Mouse (Mus musculus) liver, postnatal 0 days (tissue): ENCODE data around the gene Ube2u. TPM values are rescaled to one million over a fixed set of nuclear protein-coding genes. Genes with fewer than 3 reads are reported as not detected.

Source experiments
- ATAC-seq: fragments of 200-750 bp; cut with Nextera tagmentation; 2 replicates; pipeline ENCODE4 v1.8.0; 2017; ENCODE audit warnings: mild to moderate bottlenecking, moderate library complexity
- DNase-seq: peaks from one replicate; pipeline ENCODE4 v3.0.0-alpha.2; 2016
- H3K27ac ChIP-seq: fragments of 300-500 bp; sonication (generic); 2 replicates; pipeline ENCODE4 v1.5.1; 2014; ENCODE audit warnings: antibody characterized with exemption, moderate library complexity, mild to moderate bottlenecking, low read depth
- H3K27me3 ChIP-seq: fragments of 300-500 bp; sonication (generic); 2 replicates; pipeline ENCODE4 v1.6.1; 2014; ENCODE audit warnings: low read length, control low read depth, mixed read lengths; ENCODE audit not compliant: insufficient read depth
- H3K36me3 ChIP-seq: fragments of 300-500 bp; sonication (generic); replicated peaks from 2 replicates; pipeline ENCODE4 v1.6.1; 2014; ENCODE audit warnings: mild to moderate bottlenecking, control low read depth, low read length, moderate library complexity, mixed read lengths; ENCODE audit not compliant: insufficient read depth
- H3K4me1 ChIP-seq: fragments of 300-500 bp; sonication (generic); 2 replicates; pipeline ENCODE4 v1.6.1; 2014; ENCODE audit warnings: antibody characterized with exemption, mild to moderate bottlenecking, control low read depth; ENCODE audit not compliant: insufficient read depth
- H3K4me2 ChIP-seq: fragments of 300-500 bp; sonication (generic); 2 replicates; pipeline ENCODE4 v1.6.1; 2014; ENCODE audit warnings: low read depth, mild to moderate bottlenecking, low read length, moderate library complexity, mixed read lengths
- H3K4me3 ChIP-seq: fragments of 300-500 bp; sonication (generic); 2 replicates; pipeline ENCODE4 v1.5.1; 2014; ENCODE audit warnings: low read depth, low read length
- H3K9ac ChIP-seq: fragments of 300-500 bp; sonication (generic); replicated peaks from 2 replicates; pipeline ENCODE4 v1.6.1; 2014; ENCODE audit warnings: mild to moderate bottlenecking, moderate library complexity
- H3K9me3 ChIP-seq: fragments of 300-500 bp; sonication (generic); 2 replicates; pipeline ENCODE4 v1.6.1; 2016; ENCODE audit warnings: mild to moderate bottlenecking, control low read depth, low read length, mixed read lengths
- CTCF ChIP-seq: sonication (generic); IDR thresholded peaks from 2 replicates; pipeline ENCODE4 v1.5.1; 2016; ENCODE audit warnings: antibody characterized with exemption, low read depth
- EP300 ChIP-seq: IDR thresholded peaks from 2 replicates; pipeline ENCODE4 v1.6.1; 2016; ENCODE audit warnings: antibody characterized with exemption, low read depth, mild to moderate bottlenecking
- WGBS: fragments of 180-500 bp; shearing (Covaris S2); extraction: QIAGEN DNeasy Blood & Tissue Kit; methylation state at CpG from one replicate; pipeline ENCODE4 v1.1.7; 2014; ENCODE audit not compliant: insufficient replicate concordance; 5-methylcytosine and 5-hydroxymethylcytosine counted together
- polyA plus RNA-seq: library from polyadenylated mRNA; unstranded; fragments of >200 nt; fragmentation: Nextera tagmentation; extraction: Ambion mirVana; gene quantifications from 2 replicates; pipeline ENCODE4 v1.2.1, GENCODE M21; 2015

Ube2u gene
- 0.49 and 0.96 TPM in 2 replicates for polyA plus RNA-seq

DNA sequence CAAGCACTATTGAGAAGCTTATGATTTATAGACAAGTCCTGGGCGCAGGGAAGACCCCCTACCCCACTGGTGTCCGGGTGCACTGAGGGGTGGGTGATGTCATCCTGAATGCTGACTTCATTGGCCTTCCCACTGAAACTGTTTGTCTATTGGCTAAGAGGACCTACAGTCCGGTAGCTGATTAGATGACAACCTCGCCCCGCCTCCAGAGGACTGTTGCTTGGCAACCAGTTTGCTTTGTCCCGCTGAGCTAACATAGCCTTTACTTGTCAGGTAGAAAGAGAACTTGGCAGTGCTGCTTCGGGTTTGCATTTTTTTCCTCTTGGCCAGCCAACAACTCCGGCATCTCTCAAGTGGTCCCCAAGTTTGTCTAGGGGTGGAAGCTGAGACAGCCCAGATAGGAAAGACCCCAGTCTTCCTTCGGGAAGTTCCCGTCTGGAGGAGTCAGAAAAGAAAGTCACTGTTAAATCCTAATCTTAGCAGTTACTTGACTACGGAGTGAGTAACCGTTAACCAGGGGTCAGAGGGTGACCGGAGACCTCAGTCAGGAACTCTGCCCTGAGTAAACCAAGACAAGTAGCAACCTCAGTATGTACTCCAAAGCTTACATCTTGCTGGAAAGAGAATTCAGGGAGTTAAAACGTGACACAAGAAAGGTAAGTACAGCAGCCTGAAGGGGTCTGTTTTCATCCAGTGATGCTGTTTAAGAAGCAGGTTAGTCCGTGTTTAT lies at the start of gene Ube2u:
TSS of gene Ube2u (plus strand) at position 258 of the 730 bp plus-strand sequence.
- DNase-seq (peak; percentile 71), ATAC-seq (peak; percentile 94)
- no peak for TF ChIP-seq EP300
- TF ChIP-seq CTCF, result no peak
- Histone ChIP-seq H3K4me2 (peak within 1 kb of the TSS; percentile 65), H3K4me1 (no peaks in the 10 kb centered on the region), H3K9ac (no peak within 1 kb of the TSS; the same call in 1 of the 2 replicates), H3K36me3 (no peaks in the 10 kb centered on the region), H3K27me3 (no peaks in the 10 kb centered on the region), H3K4me3 (peak within 1 kb of the TSS; percentile 43), H3K9me3 (no peaks in the 10 kb centered on the region), H3K27ac (no peak within 1 kb of the TSS; the same call in 1 of the 2 replicates)
- WGBS, result 32% methylated on average over 15 of the region's 15 CpGs

DNA sequence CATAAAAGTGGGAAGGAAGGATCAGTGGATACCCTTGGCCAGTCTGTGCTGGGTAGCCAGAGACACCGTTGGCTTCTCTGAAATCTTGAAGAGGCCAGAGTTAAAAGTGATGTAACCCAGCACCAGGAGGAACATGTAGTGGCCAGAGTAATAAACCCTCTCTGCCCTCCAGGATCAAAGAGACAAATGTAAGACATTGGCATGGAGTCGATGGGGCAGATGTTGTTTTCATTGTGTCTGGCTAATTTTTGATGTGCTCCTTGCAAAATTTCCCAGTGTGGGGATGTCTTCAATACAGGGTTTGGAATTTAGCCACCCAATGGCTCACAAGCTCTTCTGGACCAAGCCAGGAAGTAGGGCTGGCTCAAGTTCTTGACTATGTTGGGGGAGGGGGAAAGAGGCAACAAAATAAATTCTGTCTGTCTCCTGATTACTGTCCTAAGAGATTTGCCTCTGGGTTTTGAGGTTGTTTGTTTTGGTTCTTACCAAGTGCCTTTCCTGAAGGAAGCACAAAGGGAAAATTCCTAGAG lies 49.2 kb upstream of the Ube2u start:
- no peaks in the 10 kb centered on the region for H3K9me3 ChIP-seq
- no peak overlapping the region for H3K4me3 ChIP-seq
- no peaks in the 10 kb centered on the region for H3K36me3 ChIP-seq
- H3K9ac ChIP-seq, result no peak overlapping the region
- no peak overlapping the region for H3K27ac ChIP-seq
- H3K27me3 ChIP-seq, result no peaks in the 10 kb centered on the region; the same call in 1 of the 2 replicates
- no peaks in the 10 kb centered on the region for H3K4me1 ChIP-seq
- ATAC-seq, result no peak
- 75% methylated on average over 2 of the region's 2 CpGs for WGBS
- TF ChIP-seq CTCF, result no peak
- no peak for TF ChIP-seq EP300
- H3K4me2 ChIP-seq, result no peak overlapping the region
- no peak for DNase-seq

GRCm38 (mm10) chr4:100435281-100436168 lies 43.1 kb upstream of the Ube2u start:
- Histone ChIP-seq H3K36me3 (no peaks in the 10 kb centered on the region), H3K27me3 (no peaks in the 10 kb centered on the region), H3K4me1 (no peaks in the 10 kb centered on the region), H3K9ac (no peak overlapping the region), H3K4me2 (no peak overlapping the region), H3K9me3 (no peaks in the 10 kb centered on the region), H3K27ac (no peak overlapping the region), H3K4me3 (no peak overlapping the region)
- TF ChIP-seq CTCF, result no peak
- no peak for TF ChIP-seq EP300
- no peak for DNase-seq
- 63% methylated on average over 8 of the region's 8 CpGs for WGBS
- no peak for ATAC-seq

DNA sequence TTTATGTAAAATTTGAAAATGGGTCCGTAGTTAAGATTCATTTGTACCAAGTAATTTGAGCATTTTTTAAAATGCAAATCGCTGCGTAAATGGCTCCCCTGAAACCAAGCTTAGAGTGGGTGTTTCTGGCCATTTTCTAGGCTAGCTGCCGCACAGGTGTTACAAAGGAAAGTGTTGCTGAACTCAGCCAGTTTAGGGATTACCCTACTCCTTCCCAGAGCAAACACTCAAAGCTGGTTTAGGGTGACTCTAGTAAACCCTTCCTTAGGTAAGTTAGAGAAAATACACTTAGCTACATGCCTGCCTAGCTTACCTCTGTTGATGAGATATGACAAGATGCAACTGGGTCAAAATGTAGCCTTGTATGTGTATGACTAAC lies 42.5 kb upstream of the Ube2u start:
- H3K27ac ChIP-seq, result no peak overlapping the region

GRCm38 (mm10) chr4:100446897-100447296 lies 31.8 kb upstream of the Ube2u start:
- no peak for TF ChIP-seq CTCF
- no peak for TF ChIP-seq EP300
- no peak overlapping the region for H3K27ac ChIP-seq
- no peaks in the 10 kb centered on the region for H3K36me3 ChIP-seq
- no peaks in the 10 kb centered on the region for H3K4me1 ChIP-seq
- H3K9me3 ChIP-seq, result no peaks in the 10 kb centered on the region
- no peak overlapping the region for H3K9ac ChIP-seq
- 27% methylated on average over 3 of the region's 3 CpGs for WGBS
- H3K27me3 ChIP-seq, result no peaks in the 10 kb centered on the region
- DNase-seq, result no peak
- H3K4me3 ChIP-seq, result no peak overlapping the region
- no peak for ATAC-seq
- no peak overlapping the region for H3K4me2 ChIP-seq

More for the DNA sequence above, 42.5 kb upstream of the Ube2u start:
- no peak for DNase-seq
- no peaks in the 10 kb centered on the region for H3K4me1 ChIP-seq
- 84% methylated on average over 4 of the region's 4 CpGs for WGBS
- TF ChIP-seq EP300, result no peak
- no peak for TF ChIP-seq CTCF
- H3K9me3 ChIP-seq, result no peaks in the 10 kb centered on the region
- H3K9ac ChIP-seq, result no peak overlapping the region
- H3K4me2 ChIP-seq, result no peak overlapping the region
- no peaks in the 10 kb centered on the region for H3K27me3 ChIP-seq
- ATAC-seq, result no peak
- no peak overlapping the region for H3K4me3 ChIP-seq
- no peaks in the 10 kb centered on the region for H3K36me3 ChIP-seq
